Mouse (Mus musculus): ENCODE data around the gene Zfp791.

DNA sequence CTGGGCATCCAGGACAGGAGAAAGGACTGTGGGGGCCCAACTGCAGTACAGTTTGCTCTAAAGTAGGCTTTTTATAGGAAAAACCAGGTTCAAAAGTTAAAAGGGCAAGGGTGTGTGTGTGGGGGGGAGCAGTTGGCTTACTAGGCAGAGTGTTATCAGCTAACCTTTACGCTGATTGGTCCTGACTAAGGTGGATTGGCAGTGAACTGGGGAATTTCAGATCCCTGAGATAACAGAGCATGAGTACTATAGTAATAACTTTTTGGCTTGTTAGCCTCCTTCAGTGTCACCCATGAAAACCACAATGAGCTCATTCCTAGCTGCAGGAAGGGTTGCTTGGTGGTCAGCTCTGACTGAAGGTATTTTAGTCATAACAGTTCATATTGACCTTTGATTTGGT, 9.4 kb upstream of the Zfp791 start:
- TF ChIP-seq ZC3H11A (IDR thresholded peaks at IDR 0.05; ENCODE audit: borderline replicate concordance, low read depth, low read length): no peak
- no peak for TF ChIP-seq HCFC1 (IDR thresholded peaks at IDR 0.05; ENCODE audit: borderline replicate concordance, insufficient read depth, low read length)
- TF ChIP-seq MAFK (IDR thresholded peaks at IDR 0.05; ENCODE audit: insufficient read depth, low read depth, low read length): no peak
